Mouse (Mus musculus): Measurements from ENCODE around the gene Bspry.
A peak's percentile ranks its signal among the peaks of the same experiment; 100 is the strongest.

Gene Bspry

GRCm38 (mm10) chr4:62515490-62515889, 35.6 kb downstream of the Bspry start:
- no peak for DNase-seq (ENCODE audit: low read depth, low spot score)

- no peak for DNase-seq (ENCODE audit: low read depth, low spot score)
Observed at GRCm38 (mm10) chr4:62516079-62516478, 36.2 kb downstream of the Bspry start.

GRCm38 (mm10) chr4:62516579-62516978, 36.7 kb downstream of the Bspry start:
- no peak for DNase-seq (ENCODE audit: low read depth, low spot score)

- no peak for DNase-seq (ENCODE audit: low read depth, low spot score)
Observed at GRCm38 (mm10) chr4:62517046-62517445, 37.2 kb downstream of the Bspry start.

- DNase-seq (ENCODE audit: low read depth, low spot score): no peak
Observed at GRCm38 (mm10) chr4:62517538-62518415, 37.9 kb downstream of the Bspry start.

- DNase-seq (ENCODE audit: low read depth, low spot score): peak; percentile 43
Observed at GRCm38 (mm10) chr4:62518416-62519121, 38.7 kb downstream of the Bspry start.

- DNase-seq (ENCODE audit: low read depth, low spot score): peak; percentile 89
Observed at GRCm38 (mm10) chr4:62519122-62519848, 39.4 kb downstream of the Bspry start.

GRCm38 (mm10) chr4:62519849-62520233, 40.0 kb downstream of the Bspry start, which contains the start of gene Alad:
Gene Alad, minus strand, starts transcription at chr4:62519918.
- peak; percentile 89 for DNase-seq (ENCODE audit: low read depth, low spot score)

- DNase-seq (ENCODE audit: low read depth, low spot score): no peak
Observed at GRCm38 (mm10) chr4:62520892-62521400, 41.1 kb downstream of the Bspry start.

- peak; percentile 99 for DNase-seq (ENCODE audit: low read depth, low spot score)
Observed at GRCm38 (mm10) chr4:62524651-62525488, 45.0 kb downstream of the Bspry start, which contains the start of the genes Pole3 and 4933430I17Rik. Gene Pole3, minus strand, starts transcription at chr4:62525068. Gene 4933430I17Rik, plus strand, starts transcription at chr4:62525369.

GRCm38 (mm10) chr4:62525489-62525811, 45.6 kb downstream of the Bspry start:
- no peak for DNase-seq (ENCODE audit: low read depth, low spot score)

- no peak for DNase-seq (ENCODE audit: low read depth, low spot score)
Observed at GRCm38 (mm10) chr4:62526256-62526655, 46.4 kb downstream of the Bspry start.

GRCm38 (mm10) chr4:62527655-62528054, 47.8 kb downstream of the Bspry start:
- no peak for DNase-seq (ENCODE audit: low read depth, low spot score)

- DNase-seq (ENCODE audit: low read depth, low spot score): no peak
Observed at GRCm38 (mm10) chr4:62533729-62534128, 53.9 kb downstream of the Bspry start.

GRCm38 (mm10) chr4:62541802-62542201, 61.9 kb downstream of the Bspry start:
- no peak for DNase-seq (ENCODE audit: low read depth, low spot score)

GRCm38 (mm10) chr4:62543782-62544181, 63.9 kb downstream of the Bspry start:
- no peak for DNase-seq (ENCODE audit: low read depth, low spot score)

GRCm38 (mm10) chr4:62544801-62545200, 64.9 kb downstream of the Bspry start:
- peak; percentile 42 for DNase-seq (ENCODE audit: low read depth, low spot score)

Data from R1 (cell line).